Mouse (Mus musculus): ENCODE measurements at regions not wholly inside any gene's neighbourhood (a gene's known extent, or its start where the extent isn't known, plus 50 kb on each side); places are given as distances from the start of the nearest gene placed in this dataset.

DNA sequence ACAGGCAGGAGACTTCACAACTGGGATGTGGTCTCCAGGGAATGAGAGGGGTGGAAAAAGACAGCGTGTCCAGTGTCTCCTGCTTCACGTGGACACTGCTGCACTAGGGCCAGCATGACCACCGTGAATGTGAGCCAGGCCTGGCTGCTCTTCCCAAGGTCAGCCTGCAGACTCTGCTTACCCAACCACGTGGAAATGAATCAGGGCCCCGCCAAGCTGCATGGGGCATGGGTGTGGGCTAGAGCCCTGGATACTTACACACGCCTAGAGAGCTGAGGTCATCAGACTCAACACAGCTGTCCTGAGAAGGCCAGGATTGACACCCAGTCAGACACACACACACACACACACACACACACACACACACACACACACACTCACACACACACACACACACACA lies 80.1 kb upstream of the Hk2 start:
- TF ChIP-seq GATA1 (IDR thresholded peaks at IDR 0.05; ENCODE audit: borderline replicate concordance, low read length) = no peak
- no peak for TF ChIP-seq FLI1 (IDR thresholded peaks at IDR 0.05; ENCODE audit: low read length)
